Mouse (Mus musculus): ENCODE results near the gene Gm8297. TPM values are rescaled to one million over a fixed set of nuclear protein-coding genes. Genes with fewer than 3 reads are reported as not detected.
"Not testable (repeated sequence)": the region's sequence is repeated elsewhere in the genome, so short reads cannot be mapped to it uniquely, and the experiment has no call there.

Gm8297 gene
- not detected for total RNA-seq (2021)
- not detected in 2 replicates for polyA plus RNA-seq (2012; rRNA removed)
- long read RNA-seq = 0 reads

DNA sequence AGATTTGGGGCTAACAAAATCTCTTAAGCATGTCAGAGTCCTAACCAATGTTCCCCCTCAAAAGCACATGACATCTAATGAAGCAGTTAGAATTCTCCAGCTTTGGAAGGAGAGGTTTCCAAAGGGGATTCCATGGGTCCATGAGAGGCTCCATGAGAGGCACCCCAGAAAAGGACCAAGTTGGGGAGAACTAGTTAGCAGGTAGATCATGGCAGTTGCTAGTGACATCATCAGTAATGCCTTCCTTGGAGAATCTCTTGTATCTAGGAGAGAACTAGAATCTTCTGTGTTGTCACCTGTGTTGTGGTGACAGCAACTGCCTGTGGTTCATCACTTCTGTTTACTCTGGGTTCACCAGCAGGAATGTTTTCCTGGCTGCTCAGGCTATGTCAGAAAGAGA lies at the start of gene Gm8297:
TSS of gene Gm8297 (plus strand) at position 301 of the 400 bp plus-strand sequence.
- DNase-seq = not testable (repeated sequence)

- not testable (repeated sequence) for DNase-seq
Observed at GRCm38 (mm10) chr14:5015591-5015990, 31.9 kb downstream of the Gm8297 start, which contains the start of gene Gm3298. TSS of gene Gm3298 (plus strand) at chr14:5015891.

Other genes with a start within 250 kb of the Gm8297 start
- gene Gm9602, start 207.6 kb upstream of the Gm8297 start, total RNA-seq (2021) = not detected
- not detected in 2 replicates for gene Gm9602, start 207.6 kb upstream of the Gm8297 start, polyA plus RNA-seq (2012; rRNA removed)
- not detected for gene Gm3269, start 145.8 kb upstream of the Gm8297 start, total RNA-seq (2021)
- gene Gm3269, start 145.8 kb upstream of the Gm8297 start, polyA plus RNA-seq (2012; rRNA removed) = not detected in 2 replicates
- under 1 TPM in 1 of 2 experiments, not detected in 1; 0.52 TPM for gene Gm3264, start 128.4 kb upstream of the Gm8297 start, total RNA-seq (2021)
- not detected in 2 replicates for gene Gm3264, start 128.4 kb upstream of the Gm8297 start, polyA plus RNA-seq (2012; rRNA removed)
- gene Gm3278, start 91.5 kb upstream of the Gm8297 start, total RNA-seq (2021) = not detected
- not detected in 2 replicates for gene Gm3278, start 91.5 kb upstream of the Gm8297 start, polyA plus RNA-seq (2012; rRNA removed)
- not detected for gene Gm3298, start 32.0 kb downstream of the Gm8297 start, total RNA-seq (2021)
- gene Gm3298, start 32.0 kb downstream of the Gm8297 start, polyA plus RNA-seq (2012; rRNA removed) = not detected in 2 replicates
- not detected for gene 4930555G01Rik, start 66.7 kb downstream of the Gm8297 start, total RNA-seq (2021)
- not detected in 2 replicates for gene 4930555G01Rik, start 66.7 kb downstream of the Gm8297 start, polyA plus RNA-seq (2012; rRNA removed)
- gene Gm8281, start 87.1 kb downstream of the Gm8297 start, total RNA-seq (2021) = not detected
- gene Gm8281, start 87.1 kb downstream of the Gm8297 start, polyA plus RNA-seq (2012; rRNA removed) = not detected in 2 replicates
- not detected for gene Gm8279, start 147.6 kb downstream of the Gm8297 start, total RNA-seq (2021)
- gene Gm8279, start 147.6 kb downstream of the Gm8297 start, polyA plus RNA-seq (2012; rRNA removed) = not detected in 2 replicates
- not detected for gene Gm3317, start 180.6 kb downstream of the Gm8297 start, total RNA-seq (2021)
- not detected in 2 replicates for gene Gm3317, start 180.6 kb downstream of the Gm8297 start, polyA plus RNA-seq (2012; rRNA removed)
- not detected for gene Gm8271, start 201.9 kb downstream of the Gm8297 start, total RNA-seq (2021)
- gene Gm8271, start 201.9 kb downstream of the Gm8297 start, polyA plus RNA-seq (2012; rRNA removed) = not detected in 2 replicates